Mouse (Mus musculus) splenic B cell, adult 2 months (primary cell): Measurements from ENCODE around the gene Sap25.

Experiments
- DNase-seq: peaks from one replicate; pipeline ENCODE4 v3.0.0-alpha.2; 2011; ENCODE audit warnings: low read depth, low spot score
- H3K27me3 ChIP-seq: 2 replicates; pipeline ENCODE4 v1.6.1; 2012; ENCODE audit warnings: mild to moderate bottlenecking, low read length, moderate library complexity, mixed read lengths; ENCODE audit not compliant: control insufficient read depth, poor library complexity, insufficient read depth, severe bottlenecking
- H3K36me3 ChIP-seq: 2 replicates; pipeline ENCODE4 v1.6.1; 2012; ENCODE audit warnings: mild to moderate bottlenecking, low read length, moderate library complexity, mixed read lengths; ENCODE audit not compliant: control insufficient read depth, poor library complexity, insufficient read depth, severe bottlenecking

Gene Sap25

GRCm38 (mm10) chr5:137668971-137669370 lies 27.8 kb downstream of the Sap25 start:
- Histone ChIP-seq H3K36me3 (no peaks in the 10 kb centered on the region; the same call in 1 of the 2 replicates), H3K27me3 (no peaks in the 10 kb centered on the region)
- no peak for DNase-seq

GRCm38 (mm10) chr5:137670240-137670639 lies 29.1 kb downstream of the Sap25 start:
- DNase-seq: peak; percentile 70
- Histone ChIP-seq H3K27me3 (no peaks in the 10 kb centered on the region), H3K36me3 (no peaks in the 10 kb centered on the region; the same call in 1 of the 2 replicates)

- peak; percentile 42 for DNase-seq
- no peaks in the 10 kb centered on the region for H3K27me3 ChIP-seq
- no peaks in the 10 kb centered on the region for H3K36me3 ChIP-seq
Observed at GRCm38 (mm10) chr5:137671443-137672240, 30.5 kb downstream of the Sap25 start.

GRCm38 (mm10) chr5:137672361-137672760 lies 31.2 kb downstream of the Sap25 start:
- 0 out of 2 replicates have a peak, but pooled peaks cover 2% of the 10 kb centered on the region for H3K36me3 ChIP-seq
- no peak for DNase-seq
- no peaks in the 10 kb centered on the region for H3K27me3 ChIP-seq

- no peak for DNase-seq
- 0 out of 2 replicates have a peak, but pooled peaks cover 2% of the 10 kb centered on the region for H3K36me3 ChIP-seq
- no peaks in the 10 kb centered on the region for H3K27me3 ChIP-seq
Observed at GRCm38 (mm10) chr5:137673015-137673414, 31.9 kb downstream of the Sap25 start.

GRCm38 (mm10) chr5:137674786-137675185 lies 33.7 kb downstream of the Sap25 start:
- DNase-seq: no peak
- no peaks in the 10 kb centered on the region for H3K27me3 ChIP-seq
- 0 out of 2 replicates have a peak, but pooled peaks cover 2% of the 10 kb centered on the region for H3K36me3 ChIP-seq

GRCm38 (mm10) chr5:137677859-137678258 lies 36.7 kb downstream of the Sap25 start:
- no peak for DNase-seq
- Histone ChIP-seq H3K36me3 (0 out of 2 replicates have a peak, but pooled peaks cover 2% of the 10 kb centered on the region), H3K27me3 (no peaks in the 10 kb centered on the region)

- Histone ChIP-seq H3K27me3 (no peaks in the 10 kb centered on the region), H3K36me3 (0 out of 2 replicates have a peak, but pooled peaks cover 2% of the 10 kb centered on the region)
- DNase-seq: no peak
Observed at GRCm38 (mm10) chr5:137678736-137679135, 37.6 kb downstream of the Sap25 start.

GRCm38 (mm10) chr5:137679726-137680125 lies 38.6 kb downstream of the Sap25 start:
- Histone ChIP-seq H3K36me3 (0 out of 2 replicates have a peak, but pooled peaks cover 2% of the 10 kb centered on the region), H3K27me3 (no peaks in the 10 kb centered on the region)
- DNase-seq: no peak

GRCm38 (mm10) chr5:137682526-137682925 lies 41.4 kb downstream of the Sap25 start:
- no peaks in the 10 kb centered on the region for H3K36me3 ChIP-seq
- no peaks in the 10 kb centered on the region for H3K27me3 ChIP-seq
- no peak for DNase-seq

- DNase-seq: peak; percentile 47
- Histone ChIP-seq H3K27me3 (no peaks in the 10 kb centered on the region), H3K36me3 (no peaks in the 10 kb centered on the region)
Observed at GRCm38 (mm10) chr5:137683388-137684293, 42.5 kb downstream of the Sap25 start.

GRCm38 (mm10) chr5:137684294-137685123 lies 43.4 kb downstream of the Sap25 start, which contains the start of gene Agfg2:
TSS of gene Agfg2 (minus strand) at chr5:137684726.
- Histone ChIP-seq H3K36me3 (no peaks in the 10 kb centered on the region), H3K27me3 (no peaks in the 10 kb centered on the region)
- peak; percentile 99 for DNase-seq

GRCm38 (mm10) chr5:137685653-137686052 lies 44.5 kb downstream of the Sap25 start:
- DNase-seq: no peak
- H3K27me3 ChIP-seq: no peaks in the 10 kb centered on the region
- no peaks in the 10 kb centered on the region for H3K36me3 ChIP-seq

- Histone ChIP-seq H3K36me3 (no peaks in the 10 kb centered on the region), H3K27me3 (no peaks in the 10 kb centered on the region)
- peak; percentile 49 for DNase-seq
Observed at GRCm38 (mm10) chr5:137686127-137686790, 45.1 kb downstream of the Sap25 start.
